Mouse (Mus musculus): ENCODE results near the gene S100b. TPM values are rescaled to one million over a fixed set of nuclear protein-coding genes. Genes with fewer than 3 reads are reported as not detected.

Gene S100b
- polyA plus RNA-seq, 1 experiment from 2014 or later: 0.23 TPM

DNA sequence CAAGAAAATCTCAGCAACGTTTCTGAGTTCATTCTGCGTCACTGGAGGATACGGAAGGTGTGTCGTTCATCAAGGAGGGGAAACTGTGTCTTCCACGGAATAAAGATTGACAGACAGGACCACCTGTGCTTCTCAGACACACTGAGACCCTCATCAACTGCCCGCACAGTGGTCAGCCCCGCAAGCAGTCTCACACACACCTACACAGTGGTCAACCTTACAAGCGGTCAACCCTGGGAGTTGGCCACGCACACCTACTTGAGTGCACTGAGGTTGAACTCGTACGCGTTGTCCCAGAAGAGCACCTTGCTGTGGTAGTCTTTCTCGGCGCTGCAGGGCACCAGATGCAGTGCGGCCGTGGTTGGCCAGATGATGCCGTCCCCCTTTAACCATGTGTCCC lies 36.6 kb upstream of the S100b start:
- WGBS (ENCODE audit: insufficient replicate concordance): 86% methylated on average over 17 of the region's 17 CpGs
- no peak for ATAC-seq
- no peak overlapping the region for H3K27ac ChIP-seq (ENCODE audit: low read depth)
- no peak for TF ChIP-seq EP300 (IDR thresholded peaks at IDR 0.05; ENCODE audit: low read depth)
- no peak for TF ChIP-seq CTCF (IDR thresholded peaks at IDR 0.05; ENCODE audit: low read depth)
- no peaks in the 10 kb centered on the region for H3K4me1 ChIP-seq (ENCODE audit: insufficient read depth)
- no peak overlapping the region for H3K4me3 ChIP-seq (ENCODE audit: low read depth, low read length)
- no peak overlapping the region for H3K4me2 ChIP-seq (ENCODE audit: low read depth, low read length)
- 0 out of 2 replicates have a peak, but pooled peaks cover 2% of the 10 kb centered on the region for H3K36me3 ChIP-seq (replicated peaks; ENCODE audit: insufficient read depth, low read length)
- no peak overlapping the region for H3K9ac ChIP-seq (replicated peaks)
- H3K9me3 ChIP-seq (ENCODE audit: low read length): peaks cover 10% of the 10 kb centered on the region
- no peaks in the 10 kb centered on the region for H3K27me3 ChIP-seq (ENCODE audit: insufficient read depth, low read length)
- peak; percentile 11 for DNase-seq

DNA sequence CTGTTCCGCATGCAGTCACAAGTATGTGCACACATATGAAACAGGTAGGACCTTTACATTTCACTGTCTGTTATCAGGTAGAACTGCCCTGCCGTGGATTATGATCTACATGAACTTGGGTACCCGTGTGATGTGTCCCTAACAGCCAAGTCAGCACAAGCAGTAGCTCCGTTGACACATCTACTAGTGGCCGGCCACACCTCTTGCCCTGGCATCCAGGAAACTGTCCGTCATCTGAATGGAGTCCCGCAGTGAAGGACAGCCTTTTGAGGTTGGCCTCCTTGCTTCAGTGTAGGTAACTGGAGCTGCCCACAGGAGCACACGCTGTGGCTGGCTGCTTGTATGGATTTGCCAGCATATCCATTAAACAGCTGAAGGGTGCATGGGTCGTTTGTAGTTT lies 35.4 kb upstream of the S100b start:
- Histone ChIP-seq H3K36me3 (replicated peaks; ENCODE audit: insufficient read depth, low read length) (0 out of 2 replicates have a peak, but pooled peaks cover 2% of the 10 kb centered on the region), H3K4me1 (ENCODE audit: insufficient read depth) (no peaks in the 10 kb centered on the region), H3K4me3 (ENCODE audit: low read depth, low read length) (no peak overlapping the region), H3K9ac (replicated peaks) (no peak overlapping the region), H3K27ac (ENCODE audit: low read depth) (no peak overlapping the region), H3K27me3 (ENCODE audit: insufficient read depth, low read length) (no peaks in the 10 kb centered on the region), H3K4me2 (ENCODE audit: low read depth, low read length) (no peak overlapping the region), H3K9me3 (ENCODE audit: low read length) (peaks cover 10% of the 10 kb centered on the region)
- no peak for TF ChIP-seq EP300 (IDR thresholded peaks at IDR 0.05; ENCODE audit: low read depth)
- no peak for TF ChIP-seq CTCF (IDR thresholded peaks at IDR 0.05; ENCODE audit: low read depth)
- ATAC-seq (no peak), DNase-seq (peak; percentile 6)
- 73% methylated on average over 9 of the region's 9 CpGs for WGBS (ENCODE audit: insufficient replicate concordance)

DNA sequence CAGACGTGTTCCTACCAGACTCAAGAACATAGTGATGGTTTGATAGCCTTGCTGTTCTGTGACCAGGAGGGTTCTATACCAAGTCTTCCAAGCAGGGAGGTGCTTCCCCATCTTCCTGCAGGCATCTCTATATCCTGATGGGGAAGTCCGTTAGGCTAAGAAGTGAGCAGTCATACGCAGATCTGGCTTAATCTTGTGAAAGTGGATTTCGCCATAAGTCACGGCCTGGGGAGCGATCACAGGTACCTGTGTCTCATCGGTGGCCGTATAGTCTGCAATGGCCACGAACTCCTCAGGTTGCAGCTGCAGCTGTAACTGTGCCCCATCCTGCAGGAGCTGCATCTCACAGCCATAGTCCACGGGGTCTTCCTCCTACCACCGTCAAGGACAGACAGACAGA lies 27.7 kb upstream of the S100b start:
- no peak for DNase-seq
- Histone ChIP-seq H3K27ac (ENCODE audit: low read depth) (no peak overlapping the region), H3K4me2 (ENCODE audit: low read depth, low read length) (no peak overlapping the region), H3K9ac (replicated peaks) (no peak overlapping the region), H3K9me3 (ENCODE audit: low read length) (no peaks in the 10 kb centered on the region), H3K4me1 (ENCODE audit: insufficient read depth) (no peaks in the 10 kb centered on the region), H3K36me3 (replicated peaks; ENCODE audit: insufficient read depth, low read length) (no peaks in the 10 kb centered on the region), H3K4me3 (ENCODE audit: low read depth, low read length) (no peak overlapping the region), H3K27me3 (ENCODE audit: insufficient read depth, low read length) (no peaks in the 10 kb centered on the region)
- no peak for TF ChIP-seq EP300 (IDR thresholded peaks at IDR 0.05; ENCODE audit: low read depth)
- ATAC-seq: no peak
- WGBS (ENCODE audit: insufficient replicate concordance): 78% methylated on average over 11 of the region's 11 CpGs

DNA sequence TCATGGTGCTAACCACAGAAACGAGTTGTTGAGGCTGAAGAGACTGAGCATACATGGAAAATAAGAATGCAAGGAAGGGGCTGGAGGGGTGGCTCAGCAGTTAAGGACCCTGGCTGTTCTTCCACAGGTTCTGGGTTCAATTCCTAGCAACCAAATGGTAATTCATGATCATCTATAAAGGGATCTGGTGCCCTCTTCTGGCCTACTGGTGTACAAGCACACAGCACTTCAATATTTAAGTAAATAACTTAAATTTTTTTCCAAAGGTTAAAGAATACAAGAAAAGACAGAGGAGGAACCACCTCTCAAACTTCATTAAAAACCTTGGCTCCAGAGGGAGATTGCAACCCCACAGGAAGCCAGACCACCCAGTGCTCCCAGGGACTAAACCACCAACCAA lies 24.0 kb upstream of the S100b start:
- Histone ChIP-seq H3K4me2 (ENCODE audit: low read depth, low read length) (no peak overlapping the region), H3K9me3 (ENCODE audit: low read length) (no peaks in the 10 kb centered on the region), H3K4me3 (ENCODE audit: low read depth, low read length) (no peak overlapping the region), H3K27me3 (ENCODE audit: insufficient read depth, low read length) (no peaks in the 10 kb centered on the region), H3K27ac (ENCODE audit: low read depth) (no peak overlapping the region), H3K36me3 (replicated peaks; ENCODE audit: insufficient read depth, low read length) (no peaks in the 10 kb centered on the region), H3K4me1 (ENCODE audit: insufficient read depth) (no peaks in the 10 kb centered on the region), H3K9ac (replicated peaks) (no peak overlapping the region)
- TF ChIP-seq CTCF (IDR thresholded peaks at IDR 0.05; ENCODE audit: low read depth) (peak; percentile 42), EP300 (IDR thresholded peaks at IDR 0.05; ENCODE audit: low read depth) (no peak)
- no peak for DNase-seq
- no peak for ATAC-seq
- 57% methylated on average over 1 of the region's 1 CpGs for WGBS (ENCODE audit: insufficient replicate concordance)

DNA sequence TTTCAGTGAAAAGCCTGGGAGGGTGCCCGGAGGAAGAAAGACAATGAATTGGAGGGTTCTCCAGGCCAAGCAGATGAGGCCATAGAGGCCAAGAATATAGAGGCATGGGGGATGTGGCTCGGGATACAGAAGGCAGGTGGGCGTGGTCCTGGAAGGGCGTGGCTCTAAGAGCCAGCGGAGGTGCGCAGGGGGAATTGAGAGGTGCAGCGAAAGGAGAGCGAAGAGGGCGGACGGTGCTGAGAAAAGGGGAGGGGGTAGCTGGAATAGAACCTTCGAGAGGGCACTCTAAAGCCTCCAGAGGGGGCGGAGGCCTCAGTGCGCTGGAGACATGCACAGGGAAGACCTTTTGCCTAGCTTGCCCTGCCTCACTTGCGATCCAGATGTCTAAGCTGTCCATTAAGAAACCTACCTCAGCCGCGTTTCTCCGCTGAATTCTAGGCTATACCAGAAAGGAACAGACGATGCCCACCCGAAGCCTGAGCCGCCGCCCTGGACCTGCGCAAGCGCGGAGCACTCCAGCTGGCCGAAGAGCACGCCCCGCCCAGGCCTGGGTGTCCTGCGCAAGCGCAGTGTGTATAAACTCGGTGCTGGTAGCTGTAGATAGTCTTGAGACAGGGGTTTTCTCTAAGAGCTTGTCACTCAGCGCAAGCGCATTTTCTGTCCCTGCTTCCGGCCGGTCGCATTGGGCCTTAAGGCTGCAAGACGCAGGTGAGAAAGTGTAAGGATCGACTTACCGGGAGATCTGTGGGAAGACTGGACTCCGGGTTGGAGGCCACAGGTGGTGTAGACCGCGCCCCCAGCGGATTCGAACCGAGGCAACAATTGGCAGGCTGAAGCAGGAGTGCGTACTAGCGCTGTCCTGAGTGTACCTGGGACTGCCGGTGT lies 16.1 kb upstream of the S100b start, which contains the start of gene Prmt2:
Gene Prmt2 (minus strand): TSS at position 525 of the 885 bp plus-strand sequence.
- H3K36me3 ChIP-seq (replicated peaks; ENCODE audit: insufficient read depth, low read length): no peaks in the 10 kb centered on the region
- peak within 1 kb of the TSS; percentile 51; the same call in 1 of the 2 replicates for H3K27ac ChIP-seq (ENCODE audit: low read depth)
- TF ChIP-seq EP300 (IDR thresholded peaks at IDR 0.05; ENCODE audit: low read depth) (no peak), CTCF (IDR thresholded peaks at IDR 0.05; ENCODE audit: low read depth) (peak; percentile 29)
- ATAC-seq (peak; percentile 99), DNase-seq (peak; percentile 91)
- H3K9ac ChIP-seq (replicated peaks): peak within 1 kb of the TSS; percentile 67
- WGBS (ENCODE audit: insufficient replicate concordance): 1% methylated on average over 47 of the region's 47 CpGs
- peaks cover 9% of the 10 kb centered on the region for H3K4me1 ChIP-seq (ENCODE audit: insufficient read depth)
- no peaks in the 10 kb centered on the region for H3K9me3 ChIP-seq (ENCODE audit: low read length)
- H3K27me3 ChIP-seq (ENCODE audit: insufficient read depth, low read length): no peaks in the 10 kb centered on the region
- H3K4me3 ChIP-seq (ENCODE audit: low read depth, low read length): peak within 1 kb of the TSS; percentile 85
- H3K4me2 ChIP-seq (ENCODE audit: low read depth, low read length): peak within 1 kb of the TSS; percentile 98

DNA sequence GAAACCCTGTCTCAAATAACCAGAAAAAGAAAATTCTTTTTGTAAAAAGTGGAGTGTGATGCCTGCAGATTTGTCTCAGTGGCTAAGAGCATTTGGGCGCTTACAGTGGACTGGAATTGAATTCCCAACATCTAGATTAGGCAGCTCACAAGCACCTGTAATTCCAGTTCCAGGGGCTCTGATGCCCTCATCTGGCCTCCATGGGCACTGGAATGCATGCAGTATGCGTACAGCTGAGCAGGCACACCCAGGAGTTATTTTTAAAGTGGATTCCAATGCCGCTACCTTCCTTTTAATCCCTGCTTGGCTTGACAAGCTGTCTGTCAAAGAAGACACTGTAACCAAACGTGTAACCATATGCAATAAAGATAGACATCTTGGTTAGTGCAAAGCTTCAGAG lies 14.3 kb upstream of the S100b start:
- DNase-seq (no peak), ATAC-seq (no peak)
- no peak overlapping the region for H3K9ac ChIP-seq (replicated peaks)
- peaks cover 9% of the 10 kb centered on the region for H3K4me1 ChIP-seq (ENCODE audit: insufficient read depth)
- no peaks in the 10 kb centered on the region for H3K36me3 ChIP-seq (replicated peaks; ENCODE audit: insufficient read depth, low read length)
- no peak for TF ChIP-seq CTCF (IDR thresholded peaks at IDR 0.05; ENCODE audit: low read depth)
- TF ChIP-seq EP300 (IDR thresholded peaks at IDR 0.05; ENCODE audit: low read depth): no peak
- H3K27ac ChIP-seq (ENCODE audit: low read depth): no peak overlapping the region
- no peak overlapping the region for H3K4me3 ChIP-seq (ENCODE audit: low read depth, low read length)
- WGBS (ENCODE audit: insufficient replicate concordance): 71% methylated on average over 4 of the region's 4 CpGs
- no peaks in the 10 kb centered on the region for H3K9me3 ChIP-seq (ENCODE audit: low read length)
- no peak overlapping the region for H3K4me2 ChIP-seq (ENCODE audit: low read depth, low read length)
- H3K27me3 ChIP-seq (ENCODE audit: insufficient read depth, low read length): no peaks in the 10 kb centered on the region
